Mouse (Mus musculus) natural killer cell, adult 2 months (primary cell): ENCODE data around the gene B4galt1.
"Not testable (repeated sequence)": the region's sequence is repeated elsewhere in the genome, so short reads cannot be mapped to it uniquely, and the experiment has no call there.

Source experiments
- DNase-seq, 2 experiments: peaks; one replicate each; pipeline ENCODE4 v3.0.0; 2022; ENCODE audit warnings: low spot score in 2 of 2

Gene B4galt1

GRCm38 (mm10) chr4:40820024-40820423 lies 33.8 kb downstream of the B4galt1 start:
- no peak for DNase-seq

- no peak for DNase-seq
These were observed 34.7 kb downstream of the B4galt1 start for GRCm38 (mm10) chr4:40819151-40819550.

DNA sequence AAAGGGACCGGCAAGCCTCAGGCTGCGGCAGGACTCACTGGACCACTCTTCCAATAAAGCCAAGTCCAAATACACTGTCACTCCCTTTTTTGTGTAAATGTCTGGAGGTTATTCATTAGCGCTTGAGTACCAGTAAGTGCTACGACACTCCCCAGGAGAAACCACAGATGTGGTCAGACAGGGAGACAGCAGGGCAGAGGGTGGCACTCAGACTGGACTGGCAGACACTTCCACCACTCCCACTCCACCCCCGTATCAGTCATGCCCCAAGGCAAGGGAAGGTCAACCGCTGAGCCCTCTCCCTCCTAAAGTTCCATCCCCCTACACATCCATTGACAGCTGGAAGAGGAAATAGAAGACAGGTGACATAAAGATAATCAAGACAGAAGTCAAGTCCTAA lies 35.4 kb downstream of the B4galt1 start:
- no peak for DNase-seq

- DNase-seq, result no peak
These were observed 35.9 kb downstream of the B4galt1 start for GRCm38 (mm10) chr4:40817936-40818335.

DNA sequence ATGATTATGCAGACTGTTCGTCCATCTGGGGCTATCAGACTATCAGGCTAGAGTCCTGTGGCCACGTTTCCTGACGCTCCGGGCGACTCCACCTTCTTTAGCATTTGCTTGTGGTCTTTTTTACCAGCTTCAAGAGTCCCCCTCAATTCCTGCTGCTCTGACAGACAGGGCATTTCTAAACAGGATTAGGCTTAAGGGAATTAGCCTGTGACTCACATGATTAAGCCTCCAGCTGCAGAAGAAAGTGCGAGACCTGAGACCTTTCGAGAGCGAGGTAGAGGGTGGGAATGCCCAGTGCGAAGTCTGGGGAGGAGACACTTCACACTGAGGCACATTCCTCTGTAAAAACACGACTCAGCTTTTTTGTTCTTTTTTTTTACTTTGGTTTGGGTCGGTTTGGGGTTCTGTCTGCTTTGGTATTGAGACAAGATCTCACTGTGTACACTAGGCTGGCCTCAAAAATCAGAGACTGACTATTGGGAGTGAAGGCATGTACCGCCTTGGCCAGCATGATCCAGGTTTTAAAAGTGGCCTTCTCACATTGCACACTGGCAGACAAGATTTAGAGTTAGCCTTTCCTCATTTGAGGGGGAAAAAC lies 37.9 kb downstream of the B4galt1 start:
- no peak for DNase-seq

DNA sequence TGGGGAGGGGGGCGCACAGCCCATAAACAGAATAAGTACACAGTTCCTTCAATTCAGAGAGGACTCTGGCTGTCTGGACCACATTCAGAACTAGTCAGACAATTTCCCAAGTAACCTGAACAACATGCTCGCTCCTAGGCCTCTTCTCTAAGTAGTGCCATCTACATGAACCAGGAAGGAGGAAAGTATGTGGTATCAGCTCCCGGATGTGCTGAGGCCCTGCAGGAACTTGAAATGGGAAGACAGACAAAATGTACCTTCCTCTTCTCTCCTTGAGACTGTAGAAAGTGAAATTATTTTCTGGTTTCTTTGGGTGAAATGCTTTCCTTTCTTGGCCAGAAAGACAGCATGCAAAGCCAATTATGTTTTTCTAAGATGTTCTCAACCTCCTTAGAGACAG lies 38.7 kb downstream of the B4galt1 start:
- no peak for DNase-seq

DNA sequence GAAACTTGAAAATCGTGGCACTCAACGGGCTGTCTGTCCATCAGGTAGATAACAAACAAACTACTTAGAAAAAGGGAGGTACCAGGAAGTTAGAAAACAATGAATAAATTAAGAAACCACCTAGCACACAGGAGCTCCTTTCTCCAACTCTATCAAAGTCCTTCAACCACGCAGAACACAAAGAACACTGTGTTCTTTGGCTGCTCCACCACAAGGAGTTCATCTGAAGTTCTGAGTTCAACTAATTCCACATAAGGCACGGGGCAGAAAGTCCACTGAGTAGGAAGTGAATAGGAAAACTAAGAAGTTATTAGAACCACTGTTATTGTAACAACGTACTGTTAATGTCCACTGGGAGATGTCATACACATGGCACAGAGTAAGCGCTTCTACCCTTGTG lies 39.4 kb downstream of the B4galt1 start:
- DNase-seq, result no peak

DNA sequence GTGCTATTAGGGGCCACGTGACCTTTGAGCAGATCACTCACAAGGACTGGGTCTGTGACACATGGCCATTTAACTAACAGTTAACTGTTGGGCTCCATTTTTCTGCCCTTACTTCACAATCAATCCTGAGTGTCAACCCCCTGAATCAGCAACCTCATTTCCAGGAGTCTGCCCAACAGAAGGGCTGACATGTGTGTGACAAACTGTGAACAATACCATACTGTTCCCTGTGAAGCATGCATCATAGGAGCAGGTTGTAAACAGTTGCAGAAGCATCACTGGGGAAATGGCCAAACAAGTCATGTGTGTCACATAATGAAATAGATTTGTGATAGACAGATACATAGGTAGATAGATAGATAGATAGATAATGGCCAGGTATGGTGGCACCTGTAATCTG lies 40.9 kb downstream of the B4galt1 start:
- DNase-seq, result no peak

DNA sequence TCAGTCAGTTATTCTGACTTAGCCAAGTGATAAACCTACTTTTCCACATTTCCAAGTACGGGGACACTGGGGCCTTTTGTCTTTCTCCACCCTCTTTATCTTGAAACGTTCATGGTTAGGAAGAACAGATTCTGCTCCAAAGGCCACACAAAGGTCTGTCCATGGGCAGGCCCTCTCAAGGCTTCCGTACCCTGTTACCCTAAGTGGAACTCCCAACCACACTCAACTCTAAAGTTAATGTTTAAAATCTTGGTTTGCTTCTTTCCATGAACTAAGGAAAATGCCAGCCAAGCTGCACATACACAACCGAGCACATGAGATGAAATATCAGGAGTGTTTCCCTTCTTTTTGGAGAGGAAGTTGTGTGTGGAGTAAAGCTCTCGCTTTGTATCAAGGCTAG lies 43.3 kb downstream of the B4galt1 start:
- DNase-seq, result no peak

- no peak for DNase-seq
These were observed 46.4 kb downstream of the B4galt1 start for GRCm38 (mm10) chr4:40807382-40807781.

DNA sequence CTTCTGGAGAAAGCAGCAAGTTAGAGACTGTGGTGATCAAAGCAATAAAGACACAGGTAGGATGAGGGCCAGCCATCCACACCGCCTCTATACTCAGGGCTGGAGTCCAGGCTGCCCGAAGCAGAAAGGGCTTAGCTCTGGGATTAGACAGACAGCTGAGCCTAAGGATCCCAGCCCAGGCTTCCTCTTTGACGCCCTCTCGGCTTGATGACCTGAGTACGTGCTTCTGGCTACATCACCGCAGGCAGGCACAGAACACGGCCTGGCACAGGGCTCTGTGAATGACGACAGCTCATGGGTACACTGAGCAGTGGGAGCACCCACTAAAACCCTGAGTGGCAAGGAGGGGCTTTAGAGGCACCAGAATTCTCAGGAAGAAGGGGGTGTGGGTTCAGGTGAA lies 48.4 kb downstream of the B4galt1 start:
- DNase-seq, result no peak

DNA sequence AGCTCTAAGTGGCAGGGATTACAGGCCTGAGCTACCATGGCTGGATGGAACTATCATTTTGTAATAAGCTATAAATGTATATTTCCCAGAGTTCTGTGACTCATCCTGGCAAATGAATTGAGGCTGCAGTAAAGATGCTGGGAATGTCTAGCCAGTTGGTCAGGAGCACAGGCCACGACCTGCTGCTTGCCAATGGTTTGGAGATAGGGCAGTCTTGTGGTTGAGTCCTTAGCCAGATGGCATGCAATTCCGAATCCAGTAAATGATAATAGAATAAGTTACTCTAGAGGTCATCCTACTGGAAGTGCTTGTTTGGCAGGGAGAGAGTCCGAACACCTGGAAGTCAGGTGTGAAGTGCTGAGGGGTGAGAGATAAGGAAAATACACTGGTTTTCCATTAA lies 51.0 kb downstream of the B4galt1 start:
- no peak for DNase-seq

GRCm38 (mm10) chr4:40801908-40802307 lies 51.9 kb downstream of the B4galt1 start:
- DNase-seq, result no peak

- DNase-seq, result no peak
These were observed 52.9 kb downstream of the B4galt1 start for GRCm38 (mm10) chr4:40800873-40801272.

GRCm38 (mm10) chr4:40798833-40799555 lies 54.8 kb downstream of the B4galt1 start:
- not testable (repeated sequence) for DNase-seq

- DNase-seq, result no peak
These were observed 58.0 kb downstream of the B4galt1 start for GRCm38 (mm10) chr4:40795761-40796160.

- no peak for DNase-seq
These were observed 59.5 kb downstream of the B4galt1 start for GRCm38 (mm10) chr4:40794320-40794719.

DNA sequence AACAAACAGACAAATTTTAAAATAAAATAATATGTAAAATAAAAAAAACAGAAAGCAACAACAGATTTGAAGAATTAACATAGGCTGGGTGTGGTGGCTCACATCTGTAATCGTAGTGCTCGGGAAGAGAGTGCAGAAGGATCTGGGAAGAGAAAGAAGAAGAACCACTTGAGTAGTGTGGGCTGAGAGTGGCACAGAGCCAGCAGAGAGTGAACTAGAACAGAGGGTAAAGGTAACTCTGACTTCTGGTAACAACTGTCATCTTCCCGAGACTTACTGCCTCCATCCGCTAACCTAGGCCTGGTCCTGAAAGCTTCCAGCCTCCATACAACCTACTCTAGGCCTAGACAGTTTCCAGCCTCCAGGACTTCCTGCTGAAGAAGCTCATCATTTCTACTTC lies 62.6 kb downstream of the B4galt1 start:
- no peak for DNase-seq

DNA sequence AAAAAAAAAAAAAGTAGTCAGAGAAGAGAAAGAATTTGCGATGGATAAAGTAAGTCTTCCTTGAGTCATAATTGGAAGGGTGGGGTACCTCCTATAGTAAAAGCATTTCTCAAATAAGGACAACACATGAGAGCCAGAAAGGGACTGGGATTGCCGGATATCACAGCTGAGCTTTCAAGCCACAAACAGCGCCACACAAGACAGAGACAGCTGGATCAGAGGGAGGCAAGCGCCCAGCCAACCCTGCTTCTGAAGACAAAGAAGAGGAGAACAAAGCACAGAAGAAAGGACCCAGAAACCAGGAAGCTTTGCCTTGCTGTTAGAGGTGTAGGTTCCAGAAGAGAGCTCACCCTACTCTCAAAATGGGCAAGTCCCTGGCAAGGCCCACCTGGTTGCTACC lies 67.2 kb downstream of the B4galt1 start:
- no peak for DNase-seq

DNA sequence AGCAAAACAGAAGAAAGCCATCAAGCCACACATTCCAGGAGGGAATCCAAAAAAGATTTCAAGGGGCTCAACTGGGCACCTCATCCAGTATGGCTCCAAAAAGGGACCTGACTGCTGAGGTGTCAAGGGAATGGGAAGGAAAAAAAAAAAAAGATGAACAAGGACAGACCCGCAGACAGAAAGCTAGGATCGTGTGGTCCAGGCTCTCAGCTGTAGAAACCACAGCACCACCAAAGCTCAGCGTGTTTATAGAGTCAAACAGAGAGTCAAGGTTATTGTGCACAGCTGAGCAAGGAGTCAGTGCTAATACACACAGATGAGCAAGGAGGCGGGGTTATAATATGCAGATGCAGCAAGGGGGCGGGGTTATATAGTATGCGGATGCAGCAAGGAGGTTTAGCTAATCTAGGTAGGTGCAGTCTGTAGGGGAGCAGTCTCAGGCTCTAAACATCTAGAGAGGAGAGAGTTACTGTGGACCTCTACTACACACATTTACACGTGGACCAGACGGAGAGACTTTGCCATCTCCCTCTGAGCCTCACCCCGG lies 68.1 kb downstream of the B4galt1 start:
- peak in 1 of 2 experiments; percentile 21 for DNase-seq

DNA sequence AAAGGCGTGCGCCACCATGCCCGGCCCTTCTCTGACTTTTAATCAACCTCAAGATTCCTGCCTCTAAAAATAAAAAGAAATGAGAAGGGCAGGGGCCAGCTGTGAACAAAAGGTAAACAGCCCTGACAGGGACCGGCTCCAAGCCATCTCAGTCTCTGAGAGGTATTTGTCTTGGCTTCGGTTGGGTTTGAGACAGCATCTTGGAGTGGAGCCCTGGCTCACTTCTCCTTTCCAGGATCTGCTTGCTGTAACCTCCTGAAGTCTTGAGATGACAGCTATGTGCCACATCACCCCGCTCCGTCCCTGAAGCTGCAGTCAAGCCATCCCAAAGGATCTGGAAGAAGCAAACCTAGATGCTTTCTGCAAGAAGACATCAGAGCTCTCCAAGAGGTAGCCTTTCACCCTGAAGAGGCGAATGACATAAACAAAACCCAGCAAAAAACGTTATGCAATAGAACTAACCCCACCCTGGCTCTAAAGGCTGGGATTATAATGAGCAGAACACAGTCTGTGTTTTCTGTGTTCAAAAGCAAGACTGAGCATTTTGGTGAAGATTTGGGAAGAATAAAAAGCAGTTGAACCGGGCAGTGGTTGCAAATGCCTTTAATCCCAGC lies 69.1 kb downstream of the B4galt1 start:
- DNase-seq, result no peak

GRCm38 (mm10) chr4:40783049-40783448 lies 70.8 kb downstream of the B4galt1 start:
- DNase-seq, result no peak
